Mouse (Mus musculus): ENCODE measurements at regions not wholly inside any gene's neighbourhood (a gene's known extent, or its start where the extent isn't known, plus 50 kb on each side); places are given as distances from the start of the nearest gene placed in this dataset.

DNA sequence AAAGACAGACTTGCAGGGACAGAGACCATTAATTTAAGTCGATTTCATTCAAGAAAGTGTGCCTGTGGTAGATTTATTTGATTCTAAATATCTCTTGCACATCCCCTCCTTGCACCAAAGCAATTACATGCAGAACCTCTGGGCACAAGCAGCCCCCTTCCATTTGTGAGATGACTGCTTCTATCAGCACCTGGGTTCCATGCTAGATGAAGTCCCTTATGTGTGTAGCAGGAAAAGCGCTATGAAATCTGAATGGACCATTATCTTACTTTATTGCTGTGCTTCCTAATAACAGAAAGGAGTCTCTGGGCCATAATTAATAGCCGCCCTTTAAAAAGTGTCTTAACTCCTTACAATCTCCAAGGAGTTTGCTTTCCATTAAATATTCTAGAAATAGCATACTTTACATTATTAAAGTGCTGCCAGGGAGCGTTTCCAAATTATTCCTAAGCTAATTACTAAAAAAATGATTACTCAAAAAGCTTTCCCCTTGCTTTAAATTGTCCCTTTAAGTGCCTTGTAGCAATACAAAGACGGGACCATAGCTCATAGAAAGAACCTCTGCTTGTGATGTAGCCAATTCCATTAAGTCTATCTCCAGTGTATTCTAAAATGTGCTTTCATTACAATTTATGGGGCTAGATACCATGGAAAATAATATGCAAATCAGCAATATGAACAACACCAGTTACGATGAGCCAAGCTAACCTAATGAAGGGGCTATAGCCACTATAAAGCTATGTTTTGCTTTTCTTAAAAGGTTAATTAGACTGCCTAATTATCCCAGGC is 508.1 kb upstream of the Rgma start:
- no peak overlapping the region for H3K4me3 ChIP-seq (replicated peaks)
- no peak for ATAC-seq (replicated peaks; ENCODE audit: low FRiP score)
- no peaks in the 10 kb centered on the region for H3K27me3 ChIP-seq
- H3K36me3 ChIP-seq: no peaks in the 10 kb centered on the region
- no peak overlapping the region for H3K4me2 ChIP-seq
- no peaks in the 10 kb centered on the region for H3K9me3 ChIP-seq (replicated peaks)
- H3K9ac ChIP-seq: no peak overlapping the region
- WGBS: 83% methylated on average over 6 of the region's 6 CpGs
- no peak overlapping the region for H3K27ac ChIP-seq
- H3K4me1 ChIP-seq: no peaks in the 10 kb centered on the region

- Histone ChIP-seq H3K4me2 (no peak overlapping the region), H3K9ac (no peak overlapping the region), H3K4me3 (replicated peaks) (no peak overlapping the region), H3K9me3 (replicated peaks) (no peaks in the 10 kb centered on the region), H3K4me1 (no peaks in the 10 kb centered on the region), H3K36me3 (no peaks in the 10 kb centered on the region), H3K27ac (no peak overlapping the region), H3K27me3 (no peaks in the 10 kb centered on the region)
- ATAC-seq (replicated peaks; ENCODE audit: low FRiP score): no peak
- WGBS: 82% methylated on average over 4 of the region's 4 CpGs
These were observed 506.2 kb upstream of the Rgma start for GRCm38 (mm10) chr7:72869068-72869467.

GRCm38 (mm10) chr7:72900816-72901215 is 474.5 kb upstream of the Rgma start:
- no peak overlapping the region for H3K4me2 ChIP-seq
- no peaks in the 10 kb centered on the region for H3K27me3 ChIP-seq
- no peak for ATAC-seq (replicated peaks; ENCODE audit: low FRiP score)
- H3K9me3 ChIP-seq (replicated peaks): no peaks in the 10 kb centered on the region
- H3K27ac ChIP-seq: no peak overlapping the region
- H3K4me1 ChIP-seq: no peaks in the 10 kb centered on the region
- 83% methylated on average over 6 of the region's 6 CpGs for whole genome bisulfite sequencing
- no peak overlapping the region for H3K9ac ChIP-seq
- no peak overlapping the region for H3K4me3 ChIP-seq (replicated peaks)
- no peaks in the 10 kb centered on the region for H3K36me3 ChIP-seq

DNA sequence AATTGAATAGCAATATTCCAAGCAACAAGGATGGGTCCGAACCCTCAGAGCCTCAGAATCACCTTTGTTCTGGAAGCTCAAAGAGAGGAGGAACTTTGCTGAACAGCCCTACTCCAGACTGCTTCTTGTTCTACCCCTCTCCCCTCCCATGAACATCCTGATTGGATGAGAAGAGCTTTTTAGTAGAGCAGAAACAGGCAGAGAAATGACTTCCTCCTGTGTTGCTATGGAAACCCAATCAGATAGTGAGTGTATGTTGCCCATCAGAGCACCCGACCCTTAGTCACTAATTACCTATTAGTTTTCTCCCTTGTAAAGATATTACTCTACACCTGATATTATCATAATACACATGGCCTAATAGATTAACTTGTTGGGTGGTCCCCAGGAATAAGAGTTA is 469.4 kb upstream of the Rgma start:
- Histone ChIP-seq H3K4me3 (replicated peaks) (no peak overlapping the region), H3K9ac (no peak overlapping the region), H3K4me1 (no peaks in the 10 kb centered on the region), H3K4me2 (no peak overlapping the region), H3K27ac (no peak overlapping the region), H3K36me3 (no peaks in the 10 kb centered on the region), H3K9me3 (replicated peaks) (no peaks in the 10 kb centered on the region), H3K27me3 (no peaks in the 10 kb centered on the region)
- no peak for ATAC-seq (replicated peaks; ENCODE audit: low FRiP score)
- 68% methylated on average over 2 of the region's 2 CpGs for WGBS

GRCm38 (mm10) chr7:72906536-72906935 is 468.8 kb upstream of the Rgma start:
- Histone ChIP-seq H3K27me3 (no peaks in the 10 kb centered on the region), H3K4me2 (no peak overlapping the region), H3K27ac (no peak overlapping the region), H3K4me3 (replicated peaks) (no peak overlapping the region), H3K9ac (no peak overlapping the region), H3K9me3 (replicated peaks) (no peaks in the 10 kb centered on the region), H3K4me1 (no peaks in the 10 kb centered on the region), H3K36me3 (no peaks in the 10 kb centered on the region)
- 79% methylated on average over 4 of the region's 4 CpGs for WGBS
- no peak for ATAC-seq (replicated peaks; ENCODE audit: low FRiP score)

- Histone ChIP-seq H3K36me3 (no peaks in the 10 kb centered on the region), H3K4me3 (replicated peaks) (no peak overlapping the region), H3K9me3 (replicated peaks) (no peaks in the 10 kb centered on the region), H3K4me1 (no peaks in the 10 kb centered on the region), H3K9ac (no peak overlapping the region), H3K27ac (no peak overlapping the region), H3K27me3 (no peaks in the 10 kb centered on the region), H3K4me2 (no peak overlapping the region)
- WGBS: 63% methylated on average over 20 of the region's 20 CpGs
- ATAC-seq (replicated peaks; ENCODE audit: low FRiP score): no peak
These were observed 448.4 kb upstream of the Rgma start for GRCm38 (mm10) chr7:72926772-72927380.

- no peak for ATAC-seq (replicated peaks; ENCODE audit: low FRiP score)
- no peaks in the 10 kb centered on the region for H3K27me3 ChIP-seq
- no peaks in the 10 kb centered on the region for H3K4me1 ChIP-seq
- WGBS: 72% methylated on average over 2 of the region's 2 CpGs
- H3K36me3 ChIP-seq: no peaks in the 10 kb centered on the region
- no peak overlapping the region for H3K4me3 ChIP-seq (replicated peaks)
- no peak overlapping the region for H3K4me2 ChIP-seq
- H3K9me3 ChIP-seq (replicated peaks): no peaks in the 10 kb centered on the region
- no peak overlapping the region for H3K27ac ChIP-seq
- H3K9ac ChIP-seq: no peak overlapping the region
These were observed 436.5 kb upstream of the Rgma start for GRCm38 (mm10) chr7:72938842-72939241.

DNA sequence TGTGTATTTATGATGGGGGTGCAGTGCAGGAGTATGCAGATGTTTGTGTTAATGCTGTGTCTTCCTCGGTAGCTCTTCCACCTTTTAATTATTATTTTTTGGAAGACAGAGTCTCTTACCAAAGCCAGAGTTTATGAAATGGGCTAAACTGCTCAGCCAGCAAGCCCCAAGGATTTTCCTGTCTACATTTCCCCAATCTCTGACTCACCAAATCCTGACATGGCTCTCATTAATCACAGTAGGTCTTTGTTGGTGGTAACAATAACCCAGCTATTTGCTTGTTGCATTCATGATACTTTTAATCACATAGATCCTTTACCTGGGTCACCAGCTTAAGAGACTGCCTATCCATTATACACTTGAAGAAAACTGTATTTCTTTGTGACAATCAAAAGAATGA is 427.8 kb upstream of the Rgma start:
- ATAC-seq (replicated peaks; ENCODE audit: low FRiP score): no peak
- Histone ChIP-seq H3K36me3 (no peaks in the 10 kb centered on the region), H3K9me3 (replicated peaks) (no peaks in the 10 kb centered on the region), H3K4me2 (no peak overlapping the region), H3K4me3 (replicated peaks) (no peak overlapping the region), H3K27ac (no peak overlapping the region), H3K4me1 (no peaks in the 10 kb centered on the region), H3K27me3 (no peaks in the 10 kb centered on the region), H3K9ac (no peak overlapping the region)
- 85% methylated on average over 1 of the region's 1 CpGs for WGBS

- no peak overlapping the region for H3K27ac ChIP-seq
- 52% methylated on average over 5 of the region's 5 CpGs for WGBS
- no peaks in the 10 kb centered on the region for H3K27me3 ChIP-seq
- no peak overlapping the region for H3K4me3 ChIP-seq (replicated peaks)
- no peaks in the 10 kb centered on the region for H3K9me3 ChIP-seq (replicated peaks)
- H3K4me2 ChIP-seq: no peak overlapping the region
- no peaks in the 10 kb centered on the region for H3K36me3 ChIP-seq
- H3K9ac ChIP-seq: no peak overlapping the region
- ATAC-seq (replicated peaks; ENCODE audit: low FRiP score): no peak
- H3K4me1 ChIP-seq: no peaks in the 10 kb centered on the region
These were observed 427.3 kb upstream of the Rgma start for GRCm38 (mm10) chr7:72948026-72948425.

DNA sequence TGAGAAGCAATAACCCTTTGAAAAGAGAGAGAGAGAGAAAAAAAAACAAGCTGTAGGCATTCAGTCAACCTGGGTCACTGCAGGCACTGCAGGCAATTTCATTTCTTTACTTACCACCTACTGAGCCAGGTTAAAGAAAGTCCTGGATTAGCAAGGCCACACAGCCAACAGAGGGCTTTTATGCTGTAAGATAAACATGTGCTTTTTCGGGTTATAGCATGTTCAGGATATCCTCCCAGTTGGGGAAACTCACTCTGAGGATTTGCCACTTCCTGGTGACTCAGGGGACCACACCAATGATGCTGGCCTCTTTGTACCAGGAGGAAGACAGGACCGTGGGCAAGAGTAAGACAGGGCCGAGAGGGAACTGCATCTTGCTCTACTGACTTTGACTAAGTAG is 426.6 kb upstream of the Rgma start:
- no peak for ATAC-seq (replicated peaks; ENCODE audit: low FRiP score)
- Histone ChIP-seq H3K27me3 (no peaks in the 10 kb centered on the region), H3K36me3 (no peaks in the 10 kb centered on the region), H3K4me3 (replicated peaks) (no peak overlapping the region), H3K9me3 (replicated peaks) (no peaks in the 10 kb centered on the region), H3K27ac (no peak overlapping the region), H3K9ac (no peak overlapping the region), H3K4me1 (no peaks in the 10 kb centered on the region), H3K4me2 (no peak overlapping the region)
- 51% methylated on average over 3 of the region's 3 CpGs for WGBS

GRCm38 (mm10) chr7:72949886-72950285 is 425.4 kb upstream of the Rgma start:
- WGBS: 39% methylated on average over 7 of the region's 7 CpGs
- H3K4me3 ChIP-seq (replicated peaks): no peak overlapping the region
- H3K9me3 ChIP-seq (replicated peaks): no peaks in the 10 kb centered on the region
- H3K4me1 ChIP-seq: no peaks in the 10 kb centered on the region
- ATAC-seq (replicated peaks; ENCODE audit: low FRiP score): no peak
- H3K27ac ChIP-seq: no peak overlapping the region
- H3K9ac ChIP-seq: no peak overlapping the region
- no peaks in the 10 kb centered on the region for H3K27me3 ChIP-seq
- no peak overlapping the region for H3K4me2 ChIP-seq
- H3K36me3 ChIP-seq: no peaks in the 10 kb centered on the region

- Histone ChIP-seq H3K4me1 (0 out of 2 replicates have a peak, but pooled peaks cover 3% of the 10 kb centered on the region), H3K27ac (no peak overlapping the region), H3K9ac (no peak overlapping the region), H3K36me3 (no peaks in the 10 kb centered on the region), H3K27me3 (no peaks in the 10 kb centered on the region), H3K4me2 (no peak overlapping the region), H3K9me3 (replicated peaks) (no peaks in the 10 kb centered on the region), H3K4me3 (replicated peaks) (no peak overlapping the region)
- no peak for ATAC-seq (replicated peaks; ENCODE audit: low FRiP score)
- WGBS: 44% methylated on average over 4 of the region's 4 CpGs
These were observed 417.6 kb upstream of the Rgma start for GRCm38 (mm10) chr7:72957674-72958073.

DNA sequence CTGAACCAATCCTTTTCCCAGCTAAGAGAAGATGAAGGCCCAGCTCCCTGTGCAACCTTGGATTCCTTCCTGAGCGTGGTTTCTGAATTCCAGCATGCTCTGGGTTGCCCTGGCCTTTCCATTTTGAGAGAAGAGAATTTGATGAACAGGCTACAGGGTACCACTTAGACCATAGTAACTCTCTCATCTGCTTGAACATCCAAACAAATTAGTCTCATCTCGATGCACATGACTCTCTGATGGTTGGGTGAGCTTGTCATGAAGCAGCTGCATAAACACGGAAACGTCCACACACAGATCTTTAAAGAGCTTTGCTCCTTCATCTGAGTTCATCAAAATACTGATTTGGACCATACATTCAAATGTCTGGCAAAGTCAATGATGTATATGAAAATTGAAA is 414.0 kb upstream of the Rgma start:
- Histone ChIP-seq H3K27ac (no peak overlapping the region), H3K9ac (no peak overlapping the region), H3K27me3 (no peaks in the 10 kb centered on the region), H3K4me1 (0 out of 2 replicates have a peak, but pooled peaks cover 3% of the 10 kb centered on the region), H3K4me3 (replicated peaks) (no peak overlapping the region), H3K9me3 (replicated peaks) (no peaks in the 10 kb centered on the region), H3K4me2 (no peak overlapping the region), H3K36me3 (no peaks in the 10 kb centered on the region)
- 43% methylated on average over 4 of the region's 4 CpGs for WGBS
- ATAC-seq (replicated peaks; ENCODE audit: low FRiP score): 0 out of 2 replicates have a peak, but pooled peaks have one; percentile 22

All from kidney, embryonic 15.5 days (tissue).